Mouse (Mus musculus) midbrain, embryonic 13.5 days (tissue): Measurements from ENCODE around the gene Gpd1. TPM values are rescaled to one million over a fixed set of nuclear protein-coding genes. Genes with fewer than 3 reads are reported as not detected.

Experiments used
- ATAC-seq: fragments of 200-750 bp; cut with Nextera tagmentation; 2 replicates; pipeline ENCODE4 v1.8.0; 2017; ENCODE audit warnings: mild to moderate bottlenecking, moderate TSS enrichment, moderate library complexity
- H3K27ac ChIP-seq: fragments of 300-500 bp; sonication (generic); 2 replicates; pipeline ENCODE4 v1.5.1; 2015; ENCODE audit warnings: inconsistent platforms, mild to moderate bottlenecking, moderate library complexity
- H3K27me3 ChIP-seq: fragments of 300-500 bp; sonication (generic); 2 replicates; pipeline ENCODE4 v1.6.1; 2015; ENCODE audit warnings: mild to moderate bottlenecking, inconsistent platforms
- H3K36me3 ChIP-seq: fragments of 300-500 bp; sonication (generic); 2 replicates; pipeline ENCODE4 v1.6.1; 2015; ENCODE audit warnings: mild to moderate bottlenecking, inconsistent platforms
- H3K4me1 ChIP-seq: fragments of 300-500 bp; sonication (generic); replicated peaks from 2 replicates; pipeline ENCODE4 v1.6.1; 2015; ENCODE audit warnings: inconsistent platforms
- H3K4me2 ChIP-seq: fragments of 300-500 bp; sonication (generic); replicated peaks from 2 replicates; pipeline ENCODE4 v1.6.1; 2015; ENCODE audit warnings: moderate library complexity, mild to moderate bottlenecking, inconsistent platforms
- H3K4me3 ChIP-seq: fragments of 300-500 bp; sonication (generic); replicated peaks from 2 replicates; pipeline ENCODE4 v1.5.1; 2015; ENCODE audit warnings: mild to moderate bottlenecking, inconsistent platforms
- H3K9ac ChIP-seq: fragments of 300-500 bp; sonication (generic); replicated peaks from 2 replicates; pipeline ENCODE4 v1.6.1; 2015; ENCODE audit warnings: mild to moderate bottlenecking, inconsistent platforms
- H3K9me3 ChIP-seq: fragments of 300-500 bp; sonication (generic); 2 replicates; pipeline ENCODE4 v1.6.1; 2016; ENCODE audit warnings: mild to moderate bottlenecking, inconsistent platforms
- WGBS: fragments of 180-500 bp; shearing (Covaris S2); methylation state at CpG from one replicate; pipeline ENCODE4 v1.1.7; 2015; 5-methylcytosine and 5-hydroxymethylcytosine counted together
- polyA plus RNA-seq: library from polyadenylated mRNA; unstranded; fragments of >200 nt; fragmentation: Nextera tagmentation; extraction: Ambion mirVana; gene quantifications from 2 replicates; pipeline ENCODE4 v1.2.1, GENCODE M21; 2015

Gene Gpd1
- polyA plus RNA-seq = 1.3 and 1.6 TPM in 2 replicates

- H3K9ac ChIP-seq = no peak within 1 kb of the TSS
- ATAC-seq = no peak
- no peak within 1 kb of the TSS for H3K4me2 ChIP-seq
These were observed at the start of gene Gpd1 for GRCm38 (mm10) chr15:99717386-99718334. Gpd1 (plus strand) TSS chr15:99717515.

GRCm38 (mm10) chr15:99667544-99667943, 49.8 kb upstream of the Gpd1 start:
- ATAC-seq = no peak

More at GRCm38 (mm10) chr15:99717386-99718334, at the start of gene Gpd1:
- Histone ChIP-seq H3K36me3 (peaks cover 66% of the 10 kb centered on the region), H3K9me3 (no peaks in the 10 kb centered on the region), H3K27me3 (no peaks in the 10 kb centered on the region), H3K4me1 (peaks cover 37% of the 10 kb centered on the region), H3K27ac (peak within 1 kb of the TSS; percentile 71; the same call in 1 of the 2 replicates), H3K4me3 (no peak within 1 kb of the TSS)
- WGBS = 73% methylated on average over 26 of the region's 26 CpGs

GRCm38 (mm10) chr15:99668881-99669280, 48.4 kb upstream of the Gpd1 start:
- WGBS = under 1% methylated on average over 12 of the region's 12 CpGs
- Histone ChIP-seq H3K27me3 (peaks cover 16% of the 10 kb centered on the region), H3K9me3 (no peaks in the 10 kb centered on the region), H3K4me2 (peak overlapping the region; percentile 79), H3K4me3 (no peak overlapping the region), H3K27ac (peak overlapping the region; percentile 92), H3K36me3 (peaks cover 8% of the 10 kb centered on the region; the same call in 1 of the 2 replicates), H3K4me1 (peaks cover 80% of the 10 kb centered on the region), H3K9ac (peak overlapping the region; percentile 7; the same call in 1 of the 2 replicates)
- no peak for ATAC-seq

More at GRCm38 (mm10) chr15:99667544-99667943, 49.8 kb upstream of the Gpd1 start:
- Histone ChIP-seq H3K36me3 (0 out of 2 replicates have a peak, but pooled peaks cover 3% of the 10 kb centered on the region), H3K4me2 (no peak overlapping the region), H3K4me3 (no peak overlapping the region), H3K9ac (no peak overlapping the region), H3K9me3 (no peaks in the 10 kb centered on the region), H3K27me3 (peaks cover 16% of the 10 kb centered on the region), H3K4me1 (peaks cover 76% of the 10 kb centered on the region), H3K27ac (0 out of 2 replicates have a peak overlapping the region, but pooled peaks have one; percentile 88)
- WGBS = 100% methylated on average over 2 of the region's 2 CpGs

- Histone ChIP-seq H3K27ac (peak overlapping the region; percentile 92), H3K9me3 (no peaks in the 10 kb centered on the region), H3K36me3 (peaks cover 9% of the 10 kb centered on the region; the same call in 1 of the 2 replicates), H3K4me1 (peaks cover 80% of the 10 kb centered on the region), H3K4me2 (peak overlapping the region; percentile 79), H3K27me3 (peaks cover 16% of the 10 kb centered on the region), H3K9ac (peak overlapping the region; percentile 96; the same call in 1 of the 2 replicates), H3K4me3 (peak overlapping the region; percentile 78)
- WGBS = 10% methylated on average over 1 of the region's 1 CpGs
- ATAC-seq = no peak
These were observed 47.9 kb upstream of the Gpd1 start for GRCm38 (mm10) chr15:99669392-99669791.

- H3K9me3 ChIP-seq = no peaks in the 10 kb centered on the region
- under 1% methylated on average over 68 of the region's 74 CpGs for WGBS
- ATAC-seq = peak; percentile 74
- peak within 1 kb of the TSS; percentile 92 for H3K27ac ChIP-seq
- peaks cover 80% of the 10 kb centered on the region for H3K4me1 ChIP-seq
- peak within 1 kb of the TSS; percentile 96 for H3K9ac ChIP-seq
- peak within 1 kb of the TSS; percentile 78 for H3K4me3 ChIP-seq
- H3K4me2 ChIP-seq = peak within 1 kb of the TSS; percentile 79
- peaks cover 16% of the 10 kb centered on the region for H3K27me3 ChIP-seq
- peaks cover 13% of the 10 kb centered on the region; the same call in 1 of the 2 replicates for H3K36me3 ChIP-seq
These were observed 47.0 kb upstream of the Gpd1 start, which contains the start of gene Asic1 for GRCm38 (mm10) chr15:99670154-99670821. Asic1 (plus strand) TSS chr15:99670368.

GRCm38 (mm10) chr15:99670964-99671670, 46.2 kb upstream of the Gpd1 start:
- Histone ChIP-seq H3K9ac (peak overlapping the region; percentile 96), H3K4me3 (peak overlapping the region; percentile 78), H3K4me2 (peak overlapping the region; percentile 79), H3K9me3 (no peaks in the 10 kb centered on the region), H3K4me1 (peaks cover 80% of the 10 kb centered on the region), H3K27me3 (peaks cover 16% of the 10 kb centered on the region), H3K36me3 (peaks cover 13% of the 10 kb centered on the region; the same call in 1 of the 2 replicates), H3K27ac (peak overlapping the region; percentile 92)
- ATAC-seq = peak; percentile 37
- WGBS = 11% methylated on average over 15 of the region's 17 CpGs

- Histone ChIP-seq H3K27me3 (peaks cover 16% of the 10 kb centered on the region), H3K9ac (peak overlapping the region; percentile 96), H3K4me3 (peak overlapping the region; percentile 78), H3K27ac (peak overlapping the region; percentile 92), H3K4me2 (peak overlapping the region; percentile 79), H3K36me3 (peaks cover 13% of the 10 kb centered on the region; the same call in 1 of the 2 replicates), H3K9me3 (no peaks in the 10 kb centered on the region), H3K4me1 (peaks cover 80% of the 10 kb centered on the region)
- no peak for ATAC-seq
- WGBS = 74% methylated on average over 14 of the region's 14 CpGs
These were observed 45.5 kb upstream of the Gpd1 start for GRCm38 (mm10) chr15:99671783-99672182.

GRCm38 (mm10) chr15:99674866-99675265, 42.4 kb upstream of the Gpd1 start:
- H3K4me2 ChIP-seq = peak overlapping the region; percentile 79
- H3K27me3 ChIP-seq = peaks cover 12% of the 10 kb centered on the region
- peaks cover 13% of the 10 kb centered on the region; the same call in 1 of the 2 replicates for H3K36me3 ChIP-seq
- ATAC-seq = no peak
- no peaks in the 10 kb centered on the region for H3K9me3 ChIP-seq
- H3K9ac ChIP-seq = peak overlapping the region; percentile 48; the same call in 1 of the 2 replicates
- 84% methylated on average over 3 of the region's 3 CpGs for WGBS
- peak overlapping the region; percentile 23; the same call in 1 of the 2 replicates for H3K4me3 ChIP-seq
- peaks cover 90% of the 10 kb centered on the region for H3K4me1 ChIP-seq
- H3K27ac ChIP-seq = no peak overlapping the region

- peak overlapping the region; percentile 80 for H3K27ac ChIP-seq
- no peaks in the 10 kb centered on the region for H3K9me3 ChIP-seq
- H3K36me3 ChIP-seq = peaks cover 13% of the 10 kb centered on the region
- H3K9ac ChIP-seq = peak overlapping the region; percentile 56
- peak; percentile 83 for ATAC-seq
- peak overlapping the region; percentile 79 for H3K4me2 ChIP-seq
- 19% methylated on average over 7 of the region's 8 CpGs for WGBS
- peaks cover 72% of the 10 kb centered on the region for H3K4me1 ChIP-seq
- peak overlapping the region; percentile 15 for H3K4me3 ChIP-seq
- H3K27me3 ChIP-seq = peaks cover 1% of the 10 kb centered on the region; the same call in 1 of the 2 replicates
These were observed 40.2 kb upstream of the Gpd1 start for GRCm38 (mm10) chr15:99677089-99677488.

- Histone ChIP-seq H3K4me3 (no peak overlapping the region), H3K4me1 (peaks cover 62% of the 10 kb centered on the region), H3K9me3 (no peaks in the 10 kb centered on the region), H3K27ac (no peak overlapping the region), H3K36me3 (peaks cover 21% of the 10 kb centered on the region), H3K27me3 (no peaks in the 10 kb centered on the region; the same call in 1 of the 2 replicates), H3K9ac (no peak overlapping the region), H3K4me2 (no peak overlapping the region; the same call in 1 of the 2 replicates)
- 18% methylated on average over 13 of the region's 13 CpGs for WGBS
- no peak for ATAC-seq
These were observed 39.1 kb upstream of the Gpd1 start for GRCm38 (mm10) chr15:99678063-99678800.
